Mouse (Mus musculus) MEL (cell line): ENCODE results near the gene Upb1.

ENCODE experiments used
- CHD1 ChIP-seq: IDR thresholded peaks from 2 replicates; pipeline ENCODE4 v1.6.1; 2012; ENCODE audit warnings: low read depth, mild to moderate bottlenecking, inconsistent platforms, low read length, improper control_type of control experiment
- CHD2 ChIP-seq: IDR thresholded peaks from 2 replicates; pipeline ENCODE4 v1.6.1; 2011; ENCODE audit warnings: low read length, improper control_type of control experiment
- MAFK ChIP-seq: IDR thresholded peaks from 2 replicates; pipeline ENCODE4 v1.6.1; 2011; ENCODE audit warnings: low read depth, mild to moderate bottlenecking, low read length, improper control_type of control experiment, borderline replicate concordance
- MAX ChIP-seq: IDR thresholded peaks from 2 replicates; pipeline ENCODE4 v1.6.1; 2011; ENCODE audit warnings: low read length, improper control_type of control experiment
- MAZ ChIP-seq: IDR thresholded peaks from 2 replicates; pipeline ENCODE4 v1.6.1; 2012; ENCODE audit warnings: low read depth, mild to moderate bottlenecking, inconsistent platforms, low read length, improper control_type of control experiment
- SIN3A ChIP-seq: IDR thresholded peaks from 2 replicates; pipeline ENCODE4 v1.6.1; 2012; ENCODE audit warnings: low read length, improper control_type of control experiment, inconsistent platforms
- TCF12 ChIP-seq: IDR thresholded peaks from 2 replicates; pipeline ENCODE4 v1.6.1; 2014; ENCODE audit warnings: low read depth, mild to moderate bottlenecking, inconsistent platforms, low read length, improper control_type of control experiment, moderate library complexity
- ZC3H11A ChIP-seq: IDR thresholded peaks from 2 replicates; pipeline ENCODE4 v1.6.1; 2012; ENCODE audit warnings: low read depth, mild to moderate bottlenecking, inconsistent platforms, low read length, improper control_type of control experiment
- ZNF384 ChIP-seq: IDR thresholded peaks from 2 replicates; pipeline ENCODE4 v1.6.1; 2012; ENCODE audit warnings: low read depth, mild to moderate bottlenecking, inconsistent platforms, low read length, improper control_type of control experiment

GRCm38 (mm10) chr10:75428049-75429003 is 27.4 kb downstream of the Upb1 start:
- TF ChIP-seq SIN3A (no peak), MAFK (no peak), TCF12 (no peak), ZC3H11A (no peak), MAZ (no peak), CHD2 (no peak), ZNF384 (no peak), MAX (no peak), CHD1 (no peak)
